Mouse (Mus musculus): ENCODE results near the gene Ndufv1.

DNA sequence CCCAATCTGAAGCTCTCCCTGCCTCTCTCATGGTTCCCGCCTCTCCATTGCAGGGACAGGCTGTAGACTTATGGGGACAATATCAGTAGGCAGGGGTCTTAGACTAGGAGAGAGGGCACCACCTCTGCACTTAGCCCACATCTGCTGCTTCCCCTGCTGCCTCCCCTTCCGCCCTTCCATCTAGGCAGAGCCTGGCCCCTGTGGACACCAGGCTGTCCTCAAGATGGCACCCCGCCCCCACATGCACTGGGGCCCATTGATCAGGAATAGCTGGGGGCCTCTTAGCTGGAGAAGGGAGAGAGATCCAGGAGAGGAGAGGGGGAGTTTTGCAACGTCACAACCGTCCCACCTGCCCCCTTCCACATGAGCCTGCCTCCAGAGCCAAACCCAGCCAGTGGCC, 20.2 kb downstream of the Ndufv1 start, which contains the start of gene Tbx10:
- TF ChIP-seq CTCF (IDR thresholded peaks at IDR 0.05; ENCODE audit: low read depth), result no peak
- no peak for TF ChIP-seq EP300 (optimal IDR thresholded peaks at IDR 0.05)
